Mouse (Mus musculus): ENCODE results near the gene Txn2. TPM values are rescaled to one million over a fixed set of nuclear protein-coding genes. Genes with fewer than 3 reads are reported as not detected.

The Txn2 gene
- polyA plus RNA-seq, 1 experiment from 2014 or later = 253 TPM

- WGBS = 85% methylated on average over 3 of the region's 3 CpGs
These were observed 12.8 kb upstream of the Txn2 start for GRCm38 (mm10) chr15:77941563-77941962.

GRCm38 (mm10) chr15:77938516-77938915 lies 9.7 kb upstream of the Txn2 start:
- H3K27ac ChIP-seq (ENCODE audit: low read depth, low read length) = no peak overlapping the region
- 81% methylated on average over 5 of the region's 5 CpGs for WGBS
- no peaks in the 10 kb centered on the region for H3K9me3 ChIP-seq (ENCODE audit: control insufficient read depth, low read length)
- DNase-seq (ENCODE audit: low spot score) (no peak), ATAC-seq (ENCODE audit: low FRiP score) (no peak)
- H3K9ac ChIP-seq (ENCODE audit: low read depth, low read length) = no peak overlapping the region
- H3K4me3 ChIP-seq (ENCODE audit: low read depth, low read length) = no peak overlapping the region
- H3K4me2 ChIP-seq (replicated peaks; ENCODE audit: low read depth, low read length) = no peak overlapping the region
- no peaks in the 10 kb centered on the region; the same call in 1 of the 2 replicates for H3K4me1 ChIP-seq (replicated peaks; ENCODE audit: control insufficient read depth, insufficient read depth, low read length)
- H3K36me3 ChIP-seq (ENCODE audit: control insufficient read depth, insufficient read depth, low read length) = no peaks in the 10 kb centered on the region
- no peaks in the 10 kb centered on the region for H3K27me3 ChIP-seq (ENCODE audit: control insufficient read depth, insufficient read depth, low read length)

More at GRCm38 (mm10) chr15:77941563-77941962, 12.8 kb upstream of the Txn2 start:
- Histone ChIP-seq H3K4me1 (replicated peaks; ENCODE audit: control insufficient read depth, insufficient read depth, low read length) (no peaks in the 10 kb centered on the region), H3K36me3 (ENCODE audit: control insufficient read depth, insufficient read depth, low read length) (no peaks in the 10 kb centered on the region), H3K27ac (ENCODE audit: low read depth, low read length) (no peak overlapping the region), H3K27me3 (ENCODE audit: control insufficient read depth, insufficient read depth, low read length) (no peaks in the 10 kb centered on the region), H3K4me3 (ENCODE audit: low read depth, low read length) (no peak overlapping the region), H3K4me2 (replicated peaks; ENCODE audit: low read depth, low read length) (no peak overlapping the region), H3K9me3 (ENCODE audit: control insufficient read depth, low read length) (no peaks in the 10 kb centered on the region), H3K9ac (ENCODE audit: low read depth, low read length) (no peak overlapping the region)
- ATAC-seq (ENCODE audit: low FRiP score) = no peak
- DNase-seq (ENCODE audit: low spot score) = no peak

- Histone ChIP-seq H3K36me3 (ENCODE audit: control insufficient read depth, insufficient read depth, low read length) (no peaks in the 10 kb centered on the region), H3K4me3 (ENCODE audit: low read depth, low read length) (no peak overlapping the region), H3K4me2 (replicated peaks; ENCODE audit: low read depth, low read length) (no peak overlapping the region), H3K9me3 (ENCODE audit: control insufficient read depth, low read length) (no peaks in the 10 kb centered on the region), H3K4me1 (replicated peaks; ENCODE audit: control insufficient read depth, insufficient read depth, low read length) (no peaks in the 10 kb centered on the region; the same call in 1 of the 2 replicates), H3K9ac (ENCODE audit: low read depth, low read length) (no peak overlapping the region), H3K27me3 (ENCODE audit: control insufficient read depth, insufficient read depth, low read length) (no peaks in the 10 kb centered on the region), H3K27ac (ENCODE audit: low read depth, low read length) (no peak overlapping the region)
- 85% methylated on average over 14 of the region's 14 CpGs for WGBS
- DNase-seq (ENCODE audit: low spot score) (no peak), ATAC-seq (ENCODE audit: low FRiP score) (no peak)
These were observed 7.0 kb upstream of the Txn2 start for GRCm38 (mm10) chr15:77935673-77936375.

GRCm38 (mm10) chr15:77934968-77935367 lies 6.2 kb upstream of the Txn2 start:
- 68% methylated on average over 5 of the region's 5 CpGs for WGBS
- Histone ChIP-seq H3K4me3 (ENCODE audit: low read depth, low read length) (no peak overlapping the region), H3K27ac (ENCODE audit: low read depth, low read length) (no peak overlapping the region), H3K9me3 (ENCODE audit: control insufficient read depth, low read length) (no peaks in the 10 kb centered on the region), H3K36me3 (ENCODE audit: control insufficient read depth, insufficient read depth, low read length) (no peaks in the 10 kb centered on the region), H3K4me2 (replicated peaks; ENCODE audit: low read depth, low read length) (no peak overlapping the region), H3K27me3 (ENCODE audit: control insufficient read depth, insufficient read depth, low read length) (no peaks in the 10 kb centered on the region), H3K4me1 (replicated peaks; ENCODE audit: control insufficient read depth, insufficient read depth, low read length) (no peaks in the 10 kb centered on the region; the same call in 1 of the 2 replicates), H3K9ac (ENCODE audit: low read depth, low read length) (no peak overlapping the region)
- DNase-seq (ENCODE audit: low spot score) = no peak
- ATAC-seq (ENCODE audit: low FRiP score) = no peak

GRCm38 (mm10) chr15:77934326-77934725 lies 5.5 kb upstream of the Txn2 start:
- Histone ChIP-seq H3K4me3 (ENCODE audit: low read depth, low read length) (no peak overlapping the region), H3K4me1 (replicated peaks; ENCODE audit: control insufficient read depth, insufficient read depth, low read length) (peaks cover 3% of the 10 kb centered on the region; the same call in 1 of the 2 replicates), H3K36me3 (ENCODE audit: control insufficient read depth, insufficient read depth, low read length) (no peaks in the 10 kb centered on the region), H3K9ac (ENCODE audit: low read depth, low read length) (0 out of 2 replicates have a peak overlapping the region, but pooled peaks have one; percentile 31), H3K4me2 (replicated peaks; ENCODE audit: low read depth, low read length) (no peak overlapping the region), H3K27me3 (ENCODE audit: control insufficient read depth, insufficient read depth, low read length) (no peaks in the 10 kb centered on the region), H3K27ac (ENCODE audit: low read depth, low read length) (no peak overlapping the region), H3K9me3 (ENCODE audit: control insufficient read depth, low read length) (no peaks in the 10 kb centered on the region)
- WGBS = 75% methylated on average over 11 of the region's 11 CpGs
- ATAC-seq (ENCODE audit: low FRiP score) (no peak), DNase-seq (ENCODE audit: low spot score) (no peak)

GRCm38 (mm10) chr15:77933770-77934169 lies 5.0 kb upstream of the Txn2 start:
- Histone ChIP-seq H3K4me3 (ENCODE audit: low read depth, low read length) (no peak overlapping the region), H3K4me1 (replicated peaks; ENCODE audit: control insufficient read depth, insufficient read depth, low read length) (peaks cover 3% of the 10 kb centered on the region; the same call in 1 of the 2 replicates), H3K4me2 (replicated peaks; ENCODE audit: low read depth, low read length) (no peak overlapping the region; the same call in 1 of the 2 replicates), H3K36me3 (ENCODE audit: control insufficient read depth, insufficient read depth, low read length) (no peaks in the 10 kb centered on the region), H3K9ac (ENCODE audit: low read depth, low read length) (0 out of 2 replicates have a peak overlapping the region, but pooled peaks have one; percentile 42), H3K27me3 (ENCODE audit: control insufficient read depth, insufficient read depth, low read length) (no peaks in the 10 kb centered on the region), H3K9me3 (ENCODE audit: control insufficient read depth, low read length) (no peaks in the 10 kb centered on the region), H3K27ac (ENCODE audit: low read depth, low read length) (no peak overlapping the region)
- WGBS = under 1% methylated on average over 14 of the region's 14 CpGs
- peak; percentile 97 for DNase-seq (ENCODE audit: low spot score)
- ATAC-seq (ENCODE audit: low FRiP score) = peak; percentile 56; the same call in 1 of the 2 replicates

GRCm38 (mm10) chr15:77933222-77933621 lies 4.4 kb upstream of the Txn2 start:
- H3K4me3 ChIP-seq (ENCODE audit: low read depth, low read length) = no peak overlapping the region
- H3K36me3 ChIP-seq (ENCODE audit: control insufficient read depth, insufficient read depth, low read length) = no peaks in the 10 kb centered on the region
- no peaks in the 10 kb centered on the region for H3K9me3 ChIP-seq (ENCODE audit: control insufficient read depth, low read length)
- H3K27ac ChIP-seq (ENCODE audit: low read depth, low read length) = no peak overlapping the region
- no peak overlapping the region for H3K9ac ChIP-seq (ENCODE audit: low read depth, low read length)
- H3K4me2 ChIP-seq (replicated peaks; ENCODE audit: low read depth, low read length) = no peak overlapping the region; the same call in 1 of the 2 replicates
- 79% methylated on average over 3 of the region's 3 CpGs for WGBS
- ATAC-seq (ENCODE audit: low FRiP score) = no peak
- no peak for DNase-seq (ENCODE audit: low spot score)
- H3K27me3 ChIP-seq (ENCODE audit: control insufficient read depth, insufficient read depth, low read length) = no peaks in the 10 kb centered on the region
- H3K4me1 ChIP-seq (replicated peaks; ENCODE audit: control insufficient read depth, insufficient read depth, low read length) = peaks cover 3% of the 10 kb centered on the region; the same call in 1 of the 2 replicates

- no peak overlapping the region for H3K4me2 ChIP-seq (replicated peaks; ENCODE audit: low read depth, low read length)
- no peaks in the 10 kb centered on the region for H3K36me3 ChIP-seq (ENCODE audit: control insufficient read depth, insufficient read depth, low read length)
- ATAC-seq (ENCODE audit: low FRiP score) (no peak), DNase-seq (ENCODE audit: low spot score) (no peak)
- peaks cover 6% of the 10 kb centered on the region; the same call in 1 of the 2 replicates for H3K4me1 ChIP-seq (replicated peaks; ENCODE audit: control insufficient read depth, insufficient read depth, low read length)
- no peaks in the 10 kb centered on the region for H3K9me3 ChIP-seq (ENCODE audit: control insufficient read depth, low read length)
- H3K9ac ChIP-seq (ENCODE audit: low read depth, low read length) = no peak overlapping the region
- H3K27ac ChIP-seq (ENCODE audit: low read depth, low read length) = no peak overlapping the region
- 67% methylated on average over 6 of the region's 6 CpGs for WGBS
- H3K4me3 ChIP-seq (ENCODE audit: low read depth, low read length) = no peak overlapping the region
- H3K27me3 ChIP-seq (ENCODE audit: control insufficient read depth, insufficient read depth, low read length) = no peaks in the 10 kb centered on the region
These were observed 2.8 kb upstream of the Txn2 start for GRCm38 (mm10) chr15:77931689-77932016.
